Mouse (Mus musculus) lung, embryonic 14.5 days (tissue): Measurements from ENCODE around the gene Gsk3b. TPM values are rescaled to one million over a fixed set of nuclear protein-coding genes. Genes with fewer than 3 reads are reported as not detected.

Experiments used
- ATAC-seq: fragments of 200-750 bp; cut with Nextera tagmentation; 2 replicates; pipeline ENCODE4 v1.8.0; 2017; ENCODE audit warnings: mild to moderate bottlenecking, moderate TSS enrichment, moderate library complexity; ENCODE audit not compliant: insufficient read depth
- DNase-seq: peaks from one replicate; pipeline ENCODE4 v3.0.0-alpha.2; 2015
- H3K27ac ChIP-seq: fragments of 300-500 bp; sonication (generic); 2 replicates; pipeline ENCODE4 v1.5.1; 2014; ENCODE audit warnings: low read depth, mild to moderate bottlenecking, moderate library complexity
- H3K27me3 ChIP-seq: fragments of 300-500 bp; sonication (generic); 2 replicates; pipeline ENCODE4 v1.6.1; 2014; ENCODE audit warnings: low read length, control low read depth; ENCODE audit not compliant: insufficient read depth
- H3K36me3 ChIP-seq: fragments of 300-500 bp; sonication (generic); 2 replicates; pipeline ENCODE4 v1.6.1; 2014; ENCODE audit warnings: control low read depth; ENCODE audit not compliant: insufficient read depth
- H3K4me1 ChIP-seq: fragments of 300-500 bp; sonication (generic); 2 replicates; pipeline ENCODE4 v1.6.1; 2014; ENCODE audit warnings: antibody characterized with exemption, control low read depth; ENCODE audit not compliant: insufficient read depth
- H3K4me2 ChIP-seq: fragments of 300-500 bp; sonication (generic); 2 replicates; pipeline ENCODE4 v1.6.1; 2014; ENCODE audit warnings: mild to moderate bottlenecking
- H3K4me3 ChIP-seq: fragments of 300-500 bp; sonication (generic); 2 replicates; pipeline ENCODE4 v1.5.1; 2014; ENCODE audit warnings: low read depth, low read length
- H3K9ac ChIP-seq: fragments of 300-500 bp; sonication (generic); 2 replicates; pipeline ENCODE4 v1.6.1; 2014
- H3K9me3 ChIP-seq: fragments of 300-500 bp; sonication (generic); 2 replicates; pipeline ENCODE4 v1.6.1; 2016; ENCODE audit warnings: low read depth, low read length, control low read depth
- CTCF ChIP-seq: IDR thresholded peaks from 2 replicates; pipeline ENCODE4 v1.5.1; 2016; ENCODE audit warnings: antibody characterized with exemption, low read depth
- WGBS: fragments of 180-500 bp; shearing (Covaris S2); extraction: QIAGEN DNeasy Blood & Tissue Kit; methylation state at CpG from one replicate; pipeline ENCODE4 v1.1.7; 2014; 5-methylcytosine and 5-hydroxymethylcytosine counted together
- polyA plus RNA-seq: library from polyadenylated mRNA; unstranded; fragments of >200 nt; fragmentation: Nextera tagmentation; extraction: Ambion mirVana; gene quantifications from 2 replicates; pipeline ENCODE4 v1.2.1, GENCODE M21; 2014

Gsk3b gene
- polyA plus RNA-seq, 1 experiment from 2014 or later, result 63.0 TPM

GRCm38 (mm10) chr16:38250467-38250866 lies 161.7 kb downstream of the Gsk3b start:
- H3K27me3 ChIP-seq, result no peaks in the 10 kb centered on the region
- no peak overlapping the region for H3K9ac ChIP-seq
- no peak for TF ChIP-seq CTCF
- 86% methylated on average over 6 of the region's 6 CpGs for WGBS
- H3K4me1 ChIP-seq, result no peaks in the 10 kb centered on the region
- no peak overlapping the region for H3K27ac ChIP-seq
- no peak for ATAC-seq
- H3K4me3 ChIP-seq, result no peak overlapping the region
- no peak for DNase-seq
- H3K9me3 ChIP-seq, result no peaks in the 10 kb centered on the region
- peaks cover 3% of the 10 kb centered on the region; the same call in 1 of the 2 replicates for H3K36me3 ChIP-seq
- no peak overlapping the region for H3K4me2 ChIP-seq

DNA sequence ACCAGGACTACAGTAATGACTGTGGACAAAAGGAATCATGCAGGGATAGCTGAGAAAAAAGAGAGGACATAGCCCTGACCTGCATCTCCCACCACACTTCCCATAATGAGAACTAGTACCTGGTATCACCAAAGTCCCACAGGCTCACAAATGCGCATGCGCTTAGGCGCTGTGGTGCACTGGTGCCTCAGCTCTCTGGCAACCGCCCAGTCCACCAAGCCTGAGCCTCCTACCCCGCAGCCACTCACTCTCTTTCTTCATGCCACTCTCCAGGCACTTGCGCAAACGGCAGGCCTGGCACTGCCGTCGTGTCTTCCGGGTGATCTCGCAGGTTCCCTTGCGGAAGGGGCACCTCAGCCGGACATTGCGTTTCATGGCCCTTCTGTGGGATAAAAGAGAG lies 165.2 kb downstream of the Gsk3b start:
- Histone ChIP-seq H3K4me1 (no peaks in the 10 kb centered on the region), H3K27me3 (no peaks in the 10 kb centered on the region), H3K27ac (no peak overlapping the region), H3K9me3 (no peaks in the 10 kb centered on the region), H3K4me2 (no peak overlapping the region), H3K4me3 (no peak overlapping the region), H3K36me3 (no peaks in the 10 kb centered on the region), H3K9ac (no peak overlapping the region)
- ATAC-seq, result no peak
- TF ChIP-seq CTCF, result no peak
- 76% methylated on average over 14 of the region's 14 CpGs for WGBS
- DNase-seq, result no peak

- no peak for ATAC-seq
- H3K36me3 ChIP-seq, result no peaks in the 10 kb centered on the region
- H3K4me2 ChIP-seq, result no peak overlapping the region
- WGBS, result 77% methylated on average over 4 of the region's 4 CpGs
- H3K27ac ChIP-seq, result no peak overlapping the region
- H3K4me3 ChIP-seq, result no peak overlapping the region
- peak; percentile 35 for TF ChIP-seq CTCF
- no peaks in the 10 kb centered on the region for H3K27me3 ChIP-seq
- H3K9ac ChIP-seq, result no peak overlapping the region
- DNase-seq, result peak; percentile 19
- H3K9me3 ChIP-seq, result no peaks in the 10 kb centered on the region
- no peaks in the 10 kb centered on the region for H3K4me1 ChIP-seq
Observed at GRCm38 (mm10) chr16:38255107-38255506, 166.3 kb downstream of the Gsk3b start.

GRCm38 (mm10) chr16:38255927-38256326 lies 167.1 kb downstream of the Gsk3b start:
- H3K27ac ChIP-seq, result no peak overlapping the region
- H3K4me3 ChIP-seq, result no peak overlapping the region
- no peaks in the 10 kb centered on the region for H3K4me1 ChIP-seq
- H3K4me2 ChIP-seq, result no peak overlapping the region
- no peaks in the 10 kb centered on the region for H3K36me3 ChIP-seq
- 90% methylated on average over 9 of the region's 9 CpGs for WGBS
- no peaks in the 10 kb centered on the region for H3K9me3 ChIP-seq
- ATAC-seq (no peak), DNase-seq (no peak)
- no peak overlapping the region for H3K9ac ChIP-seq
- H3K27me3 ChIP-seq, result no peaks in the 10 kb centered on the region
- TF ChIP-seq CTCF, result no peak

DNA sequence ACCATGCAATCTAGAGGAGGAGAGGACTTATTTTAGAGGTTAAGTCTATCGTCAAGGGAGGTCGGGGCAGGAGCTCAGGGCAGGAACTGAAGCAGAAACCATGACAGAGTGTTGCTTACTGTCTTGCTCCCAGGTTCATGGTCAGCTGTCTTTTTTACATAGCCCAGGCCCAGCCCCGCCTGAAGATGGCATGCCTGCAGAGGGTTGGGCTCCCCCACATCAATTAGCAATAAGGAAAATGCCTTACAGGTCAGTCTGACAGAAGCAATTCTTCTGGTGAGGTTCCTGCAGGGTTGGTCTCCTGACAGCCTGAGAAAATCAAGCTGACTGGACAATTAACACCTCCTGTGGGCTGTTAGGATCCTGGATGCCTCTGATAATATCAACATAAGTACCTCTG lies 182.8 kb downstream of the Gsk3b start:
- Histone ChIP-seq H3K36me3 (no peaks in the 10 kb centered on the region), H3K4me3 (no peak overlapping the region), H3K9me3 (no peaks in the 10 kb centered on the region), H3K4me1 (no peaks in the 10 kb centered on the region), H3K27ac (no peak overlapping the region), H3K27me3 (no peaks in the 10 kb centered on the region), H3K9ac (no peak overlapping the region), H3K4me2 (no peak overlapping the region)
- no peak for TF ChIP-seq CTCF
- DNase-seq (no peak), ATAC-seq (no peak)
- 40% methylated on average over 3 of the region's 3 CpGs for WGBS

- Histone ChIP-seq H3K4me1 (no peaks in the 10 kb centered on the region), H3K9ac (no peak overlapping the region), H3K9me3 (no peaks in the 10 kb centered on the region), H3K4me3 (no peak overlapping the region), H3K4me2 (no peak overlapping the region), H3K27ac (no peak overlapping the region), H3K36me3 (no peaks in the 10 kb centered on the region), H3K27me3 (no peaks in the 10 kb centered on the region)
- ATAC-seq, result no peak
- no peak for DNase-seq
- 65% methylated on average over 5 of the region's 5 CpGs for WGBS
- TF ChIP-seq CTCF, result no peak
Observed at GRCm38 (mm10) chr16:38272483-38272882, 183.7 kb downstream of the Gsk3b start.

DNA sequence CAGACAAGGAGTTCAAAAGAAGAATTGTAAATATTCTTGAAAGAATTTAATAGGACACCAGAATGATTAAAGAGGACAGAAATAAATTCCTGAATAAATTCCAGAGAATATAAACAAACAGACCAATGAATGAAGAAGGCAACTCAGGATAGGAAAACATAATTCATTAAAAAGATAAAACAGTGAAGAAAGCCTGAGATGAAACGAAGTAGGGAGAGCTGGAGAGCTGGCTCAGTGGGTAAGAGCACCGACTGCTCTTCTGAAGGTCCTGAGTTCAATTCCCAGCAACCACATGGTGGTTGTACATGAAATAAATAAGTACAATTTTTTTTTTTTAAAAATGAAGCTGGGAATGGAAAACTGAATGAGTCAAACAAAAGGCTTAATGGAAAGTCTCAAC lies 185.9 kb downstream of the Gsk3b start:
- Histone ChIP-seq H3K4me3 (no peak overlapping the region), H3K27ac (no peak overlapping the region), H3K27me3 (no peaks in the 10 kb centered on the region), H3K9me3 (no peaks in the 10 kb centered on the region), H3K4me2 (no peak overlapping the region), H3K4me1 (no peaks in the 10 kb centered on the region), H3K9ac (no peak overlapping the region), H3K36me3 (no peaks in the 10 kb centered on the region)
- TF ChIP-seq CTCF, result no peak
- WGBS, result 28% methylated on average over 2 of the region's 2 CpGs
- DNase-seq (peak; percentile 50), ATAC-seq (no peak)

- 91% methylated on average over 5 of the region's 5 CpGs for WGBS
- H3K9ac ChIP-seq, result no peak overlapping the region
- ATAC-seq, result no peak
Observed at GRCm38 (mm10) chr16:38279794-38280193, 191.0 kb downstream of the Gsk3b start.

More at GRCm38 (mm10) chr16:38279794-38280193, 191.0 kb downstream of the Gsk3b start:
- H3K27me3 ChIP-seq, result no peaks in the 10 kb centered on the region
- no peaks in the 10 kb centered on the region for H3K4me1 ChIP-seq
- no peak overlapping the region for H3K27ac ChIP-seq
- H3K36me3 ChIP-seq, result no peaks in the 10 kb centered on the region
- no peak overlapping the region for H3K4me3 ChIP-seq
- no peak for TF ChIP-seq CTCF
- no peak for DNase-seq
- no peaks in the 10 kb centered on the region for H3K9me3 ChIP-seq
- no peak overlapping the region for H3K4me2 ChIP-seq
